Mouse (Mus musculus) ZHBTc4 (cell line): ENCODE data around the gene Tjp3.

Experiments
- DNase-seq: peaks from one replicate; pipeline ENCODE4 v3.0.0-alpha.2; 2011; ENCODE audit warnings: low read depth, low spot score

The Tjp3 gene

DNA sequence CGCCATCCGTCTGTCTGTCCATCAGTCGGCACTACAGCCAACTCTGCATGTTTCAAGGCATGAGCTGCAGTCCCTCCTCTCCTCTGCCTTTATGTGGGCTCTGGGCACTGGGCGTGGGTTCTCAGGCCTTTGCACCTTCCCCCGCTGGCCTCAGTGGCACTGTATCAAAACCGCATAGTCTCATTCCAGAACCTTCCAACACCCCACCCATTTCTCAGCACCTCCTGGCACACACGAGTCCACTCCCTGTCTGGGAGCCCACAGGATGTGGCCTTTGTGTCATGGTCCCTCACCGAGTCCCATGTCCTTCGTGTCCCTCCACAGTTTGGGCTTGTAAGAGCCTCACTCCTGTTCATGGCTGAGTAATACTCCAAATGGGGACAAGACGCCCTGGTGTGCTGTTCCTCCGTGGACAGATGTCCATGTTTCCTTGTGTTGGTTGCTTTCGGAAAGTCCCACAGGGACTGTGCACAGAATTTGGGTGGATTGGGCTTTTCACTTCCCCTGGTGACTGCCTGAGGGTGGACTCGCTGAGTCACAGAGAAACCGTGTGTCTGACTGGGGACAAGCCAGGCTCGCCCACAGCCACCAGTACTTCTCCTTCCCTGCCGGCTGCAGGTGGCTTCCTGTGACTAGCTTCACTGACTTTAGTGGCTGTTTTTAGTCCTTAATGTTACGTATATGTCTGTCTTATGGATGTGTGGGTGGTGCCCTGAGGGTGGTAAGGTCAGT is 7.2 kb upstream of the Tjp3 start:
- no peak for DNase-seq

- DNase-seq: no peak
Measured at GRCm38 (mm10) chr10:81297845-81298244, 6.5 kb upstream of the Tjp3 start.

DNA sequence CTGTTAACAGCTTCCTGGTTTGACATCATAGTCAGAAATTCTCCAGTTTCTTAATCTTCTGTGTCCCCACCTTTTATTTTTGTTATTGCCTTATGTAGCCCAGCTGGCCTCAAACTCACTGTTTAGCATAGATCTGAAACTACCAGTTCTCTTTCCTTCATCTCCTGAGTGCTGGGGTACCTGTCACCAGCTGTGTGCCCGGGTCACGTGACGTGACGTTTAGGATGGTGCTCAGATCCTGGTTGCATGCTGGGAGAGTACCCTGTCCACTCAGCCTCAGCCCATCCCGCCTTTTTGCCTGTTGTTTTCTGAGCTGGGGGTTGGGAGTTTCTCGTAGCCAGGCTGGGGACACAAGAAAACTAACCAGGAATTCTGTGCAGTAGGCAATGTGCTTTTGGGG is 5.9 kb upstream of the Tjp3 start:
- no peak for DNase-seq

- no peak for DNase-seq
Measured at GRCm38 (mm10) chr10:81295185-81295584, 3.8 kb upstream of the Tjp3 start.

- DNase-seq: peak; percentile 71
Measured at GRCm38 (mm10) chr10:81294442-81294841, 3.1 kb upstream of the Tjp3 start.

GRCm38 (mm10) chr10:81293334-81294030 is 2.1 kb upstream of the Tjp3 start:
- no peak for DNase-seq

DNA sequence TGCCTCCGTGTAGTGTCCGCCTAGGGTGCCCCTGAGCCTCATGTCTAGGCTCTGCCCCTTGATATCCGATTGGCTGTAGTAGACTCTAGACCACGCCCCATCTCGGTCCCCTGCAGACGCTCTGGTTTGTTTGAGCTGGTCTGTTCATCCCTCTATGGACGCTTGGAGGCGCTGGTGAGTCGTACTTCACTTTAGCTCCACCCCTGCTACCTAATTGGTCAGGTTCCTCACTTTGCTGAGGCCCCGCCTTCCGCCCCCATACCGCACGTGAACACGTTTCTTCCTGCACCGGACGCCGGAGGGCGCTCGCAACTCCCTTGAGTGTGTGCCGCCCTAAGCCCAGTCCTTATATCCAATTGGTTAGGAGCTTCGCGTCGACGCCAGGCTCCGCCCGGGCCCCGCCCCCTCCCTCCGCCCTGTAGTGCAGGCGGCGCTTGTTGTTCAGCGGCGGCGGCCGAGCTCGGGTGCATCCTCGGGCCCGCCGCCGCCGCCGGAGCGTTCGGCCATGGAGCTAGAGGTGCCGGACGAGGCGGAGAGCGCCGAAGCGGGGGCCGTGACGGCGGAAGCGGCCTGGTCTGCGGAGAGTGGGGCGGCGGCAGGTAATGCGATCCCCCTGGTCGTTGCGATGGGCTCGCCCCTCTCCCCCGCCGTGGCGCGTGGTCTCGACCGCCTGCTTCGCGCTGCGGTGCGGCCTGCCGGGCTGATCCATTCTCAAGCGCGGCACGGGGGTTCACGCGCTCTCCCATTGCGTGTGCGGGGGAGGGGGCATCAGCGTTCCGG is 1.4 kb upstream of the Tjp3 start, which contains the start of gene Pip5k1c:
Gene Pip5k1c, plus strand, starts transcription at position 410 of the 780 bp plus-strand sequence.
- DNase-seq: peak; percentile 100

GRCm38 (mm10) chr10:81290698-81291460 is 502 bp downstream of the Tjp3 start:
- peak; percentile 43 for DNase-seq

DNA sequence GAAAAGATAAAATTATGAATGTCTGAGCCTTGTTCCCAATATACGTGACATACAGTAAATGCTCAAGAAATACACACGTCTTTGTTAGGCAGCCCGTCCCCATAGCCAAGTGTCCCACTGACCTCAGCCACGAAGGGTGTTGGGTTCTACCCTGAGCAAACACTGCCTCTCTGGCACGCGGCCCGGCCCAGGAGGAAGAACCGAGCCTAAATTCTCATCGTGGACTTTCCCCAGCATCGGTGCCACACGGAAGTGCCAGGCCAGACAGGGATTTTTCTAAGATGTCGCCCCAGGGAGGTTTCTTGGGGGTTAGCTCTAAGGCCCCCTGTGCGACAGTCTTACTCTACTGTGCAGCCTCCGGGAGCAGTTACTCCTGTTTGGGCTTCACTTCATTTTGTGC is 1.6 kb downstream of the Tjp3 start:
- no peak for DNase-seq

DNA sequence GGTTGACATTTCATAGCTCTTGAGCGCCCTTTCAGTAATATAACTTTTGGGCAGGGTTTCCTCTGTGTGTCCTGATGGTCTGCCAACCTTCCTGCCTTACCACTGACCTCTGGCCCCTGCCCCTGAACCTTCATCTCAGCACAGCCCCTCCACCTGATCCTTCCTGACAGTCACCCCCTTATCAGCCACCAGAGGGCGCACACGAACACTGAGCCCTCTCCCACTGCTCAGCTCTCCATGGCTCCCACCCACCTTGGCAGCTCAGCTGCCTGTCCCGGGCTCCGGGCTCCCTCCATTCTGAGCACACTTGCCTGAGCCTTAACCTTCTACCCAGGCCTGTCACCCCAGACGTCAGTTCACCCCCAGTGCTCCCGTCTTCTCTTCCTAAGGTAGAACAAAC is 2.1 kb downstream of the Tjp3 start:
- DNase-seq: peak; percentile 88

DNA sequence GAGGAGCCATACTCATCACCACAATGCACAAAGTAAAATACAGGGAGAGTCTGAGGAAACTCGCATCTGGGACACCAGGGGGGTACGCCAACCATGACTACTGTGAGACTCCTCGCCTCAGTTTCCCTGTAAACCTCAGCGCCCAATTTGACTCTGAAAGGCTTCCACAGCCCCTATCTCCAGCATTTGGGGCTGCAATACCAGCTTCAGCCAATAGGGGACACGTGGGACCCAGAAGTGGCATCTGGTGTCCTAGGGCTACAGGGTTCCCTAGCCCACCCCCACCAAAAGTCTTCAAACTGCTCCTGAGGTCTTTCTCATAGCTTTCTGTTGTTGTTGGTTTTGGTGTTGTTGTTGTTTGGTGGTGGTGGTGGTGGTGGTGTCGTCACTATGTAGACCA is 2.8 kb downstream of the Tjp3 start:
- DNase-seq: peak; percentile 81

- peak; percentile 88 for DNase-seq
Measured at GRCm38 (mm10) chr10:81287513-81288157, 3.7 kb downstream of the Tjp3 start.

DNA sequence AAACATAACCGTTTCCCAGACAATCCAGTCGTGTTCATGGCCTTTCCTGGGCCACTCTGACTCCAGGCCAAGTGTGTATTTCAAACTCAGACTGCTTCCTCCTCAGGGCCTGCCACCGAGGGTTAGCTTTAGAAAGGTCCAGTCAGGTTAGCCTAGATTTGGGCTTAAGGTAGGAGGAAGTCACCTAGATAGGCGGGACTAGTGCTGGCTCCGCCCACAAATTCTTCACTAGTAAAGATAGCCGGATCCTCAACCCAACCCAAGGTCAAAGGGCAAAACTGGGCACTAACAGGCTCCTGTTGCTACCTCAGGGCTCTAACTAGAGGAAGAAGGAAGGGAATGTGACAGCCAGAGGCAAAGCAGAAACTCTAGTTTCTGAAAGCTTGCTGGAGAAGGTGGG is 4.8 kb downstream of the Tjp3 start:
- peak; percentile 73 for DNase-seq

DNA sequence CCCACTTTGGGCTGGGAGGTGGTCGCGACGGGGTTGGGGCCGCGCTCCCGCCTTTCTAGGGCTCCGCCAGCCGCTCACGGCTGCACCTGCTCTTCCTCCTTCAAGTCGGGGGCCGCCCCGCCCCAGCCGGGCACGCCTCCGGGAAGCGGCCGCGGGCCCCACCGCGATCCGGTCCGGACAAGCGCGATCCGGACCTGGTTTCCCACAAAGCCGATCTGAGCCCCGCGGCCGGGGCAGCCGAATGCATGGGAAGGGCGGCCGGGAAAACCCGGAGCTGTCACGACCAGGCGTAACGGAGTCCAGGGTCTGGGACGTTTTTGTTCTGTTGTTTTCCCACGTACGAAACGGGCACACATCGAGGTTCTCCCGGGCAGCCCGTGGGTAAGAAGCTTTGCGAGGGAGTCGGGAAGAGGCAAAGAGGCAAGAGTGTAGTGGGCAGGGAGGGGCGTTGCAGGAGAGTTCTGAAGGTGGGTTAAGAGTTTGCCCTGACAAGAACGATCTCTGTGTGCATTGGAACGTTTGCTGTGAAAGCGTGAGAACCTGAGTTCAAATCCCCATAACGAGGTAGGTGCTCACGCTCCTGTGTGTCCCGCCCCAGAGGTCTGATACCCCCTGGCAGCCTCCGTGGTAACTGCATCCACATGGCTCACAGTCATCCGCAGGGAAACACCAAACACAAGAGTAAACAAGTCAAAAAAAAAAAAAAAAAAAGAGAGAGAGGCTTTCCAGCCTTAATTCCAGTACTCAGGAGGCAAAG is 5.5 kb downstream of the Tjp3 start:
- DNase-seq: peak; percentile 96

GRCm38 (mm10) chr10:81284719-81285118 is 6.7 kb downstream of the Tjp3 start:
- no peak for DNase-seq

GRCm38 (mm10) chr10:81284189-81284588 is 7.2 kb downstream of the Tjp3 start:
- no peak for DNase-seq

DNA sequence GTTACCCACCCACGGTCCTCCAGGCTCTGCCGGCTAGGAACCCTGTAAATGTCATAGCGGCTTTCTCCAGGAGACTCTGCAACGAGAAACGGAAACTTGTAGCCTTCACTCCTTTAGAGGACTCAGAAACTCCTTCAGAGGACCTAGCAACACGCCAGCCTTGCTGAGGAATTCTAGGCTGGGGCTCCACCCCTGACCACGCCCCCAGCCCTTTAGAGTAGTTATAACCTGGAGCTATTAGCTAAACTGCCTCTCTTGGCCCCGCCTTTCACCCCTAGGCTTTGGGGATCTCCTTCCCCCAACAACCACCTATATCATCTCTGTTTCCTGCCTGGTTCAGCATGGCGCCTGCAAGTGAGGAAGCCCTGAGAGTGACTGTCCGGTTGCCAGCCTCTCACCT is 11.9 kb downstream of the Tjp3 start:
- DNase-seq: peak; percentile 89

DNA sequence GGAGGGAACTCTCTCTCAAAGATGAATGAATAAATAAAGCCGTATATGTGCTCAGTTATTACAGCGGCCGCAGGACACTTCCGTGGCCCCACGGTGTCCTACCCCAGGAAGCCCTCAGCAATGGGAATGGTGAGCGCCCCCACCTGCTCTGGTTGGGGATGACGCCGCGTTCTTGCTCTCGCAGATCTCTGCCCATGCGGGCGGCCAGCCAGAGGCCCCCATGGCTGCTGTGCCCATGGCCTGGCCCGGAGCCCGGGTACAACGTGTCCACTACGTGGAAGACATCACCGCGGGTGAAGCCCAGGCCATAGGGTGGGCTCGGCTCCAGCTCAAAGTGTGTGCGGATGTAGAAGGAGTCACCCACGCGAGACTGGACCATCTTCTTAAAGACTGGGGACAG is 13.7 kb downstream of the Tjp3 start:
- DNase-seq: peak; percentile 52

DNA sequence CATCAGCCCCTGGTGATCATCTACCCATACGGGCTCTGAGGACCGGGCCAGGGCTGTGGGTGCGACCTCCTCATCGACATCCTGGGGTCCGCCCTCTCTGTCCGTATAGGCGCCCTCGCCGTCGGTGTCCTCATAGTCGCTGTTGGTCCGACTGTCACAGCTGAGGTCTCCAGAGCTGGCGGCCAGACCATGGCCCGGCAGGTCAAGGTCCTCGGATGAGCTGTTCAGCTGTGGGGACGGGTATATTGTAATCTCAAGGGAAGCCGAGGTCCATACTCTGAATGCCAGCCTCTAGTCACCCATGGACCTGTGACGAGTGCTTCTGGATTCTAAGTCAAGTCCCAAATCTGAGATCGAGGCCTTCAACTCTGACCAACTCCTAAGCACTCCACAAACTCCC is 17.5 kb downstream of the Tjp3 start:
- DNase-seq: no peak

GRCm38 (mm10) chr10:81272356-81272755 is 19.0 kb downstream of the Tjp3 start:
- DNase-seq: no peak
